Mouse (Mus musculus): ENCODE measurements at regions not wholly inside any gene's neighbourhood (a gene's known extent, or its start where the extent isn't known, plus 50 kb on each side); places are given as distances from the start of the nearest gene placed in this dataset.

- DNase-seq, result no peak
Measured at GRCm38 (mm10) chr1:3012530-3012929, 1795.2 kb upstream of the Gm37988 start.

- no peak for DNase-seq
Measured at GRCm38 (mm10) chr1:3062759-3063158, 1744.9 kb upstream of the Gm37988 start.

- no peak for DNase-seq
Measured at GRCm38 (mm10) chr1:3094375-3094774, 1713.3 kb upstream of the Gm37988 start.

GRCm38 (mm10) chr1:3094910-3095309 is 1712.8 kb upstream of the Gm37988 start:
- no peak for DNase-seq

DNA sequence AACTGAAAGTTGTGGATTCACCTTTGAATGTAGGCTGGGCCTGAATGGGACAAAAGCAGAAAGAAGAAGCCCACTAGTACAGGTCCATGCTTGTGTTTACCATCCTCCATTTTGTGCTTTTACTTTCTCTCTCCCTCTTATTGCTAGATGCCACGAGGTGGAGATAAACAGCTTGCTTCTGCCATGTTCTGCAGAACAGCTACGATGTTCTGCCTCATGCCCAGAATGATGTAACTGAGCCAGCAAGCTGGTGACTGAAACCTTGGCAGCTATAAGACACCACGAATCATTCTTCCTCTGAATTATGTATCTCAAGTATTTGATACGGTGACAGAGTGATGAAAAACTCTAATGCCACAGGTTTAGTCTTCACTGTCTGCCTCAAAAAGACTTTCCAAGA is 1694.1 kb upstream of the Gm37988 start:
- no peak for DNase-seq

DNA sequence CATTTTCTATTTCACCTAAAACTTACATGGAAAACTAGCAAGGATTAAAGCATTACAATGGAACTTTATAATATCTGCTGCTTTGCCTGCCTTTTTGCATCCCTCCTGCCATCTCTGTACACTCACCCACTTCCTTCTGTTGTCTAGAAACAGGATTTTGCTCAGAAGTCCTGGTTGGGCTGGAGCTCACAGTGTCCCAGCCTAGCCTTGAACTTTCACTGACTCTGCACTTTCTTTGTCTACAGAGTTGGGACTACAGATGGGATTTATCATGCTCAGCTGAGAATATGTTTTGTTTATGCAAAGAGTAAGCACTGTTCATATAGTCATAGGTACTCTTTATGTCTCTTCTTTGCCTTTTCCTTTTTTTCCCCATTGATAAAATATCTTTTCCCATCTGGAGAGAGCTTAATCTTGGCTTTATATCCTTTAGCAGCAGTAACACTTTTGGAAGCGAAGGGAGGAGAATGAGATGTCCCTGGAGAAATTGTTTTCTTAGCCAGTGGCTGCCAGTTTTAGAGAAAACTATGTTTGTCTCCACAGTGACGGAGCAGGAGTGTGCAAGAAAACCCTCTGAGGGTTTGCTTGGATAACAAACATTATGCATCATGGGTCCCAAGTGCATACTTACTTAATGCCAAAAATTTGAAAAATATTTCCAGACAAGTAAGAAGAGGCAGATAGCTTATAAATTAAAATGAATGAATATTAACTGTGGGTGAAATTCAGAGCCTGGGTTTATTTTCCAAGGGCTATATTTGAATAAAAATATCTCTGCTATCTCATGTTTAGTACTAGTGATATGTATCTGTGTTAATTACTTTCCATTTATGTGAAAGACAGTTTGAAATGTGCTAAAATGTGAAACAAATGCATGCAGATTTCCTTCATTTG is 1687.9 kb upstream of the Gm37988 start:
- DNase-seq, result peak; percentile 90

GRCm38 (mm10) chr1:3120392-3120690 is 1687.4 kb upstream of the Gm37988 start:
- no peak for DNase-seq

DNA sequence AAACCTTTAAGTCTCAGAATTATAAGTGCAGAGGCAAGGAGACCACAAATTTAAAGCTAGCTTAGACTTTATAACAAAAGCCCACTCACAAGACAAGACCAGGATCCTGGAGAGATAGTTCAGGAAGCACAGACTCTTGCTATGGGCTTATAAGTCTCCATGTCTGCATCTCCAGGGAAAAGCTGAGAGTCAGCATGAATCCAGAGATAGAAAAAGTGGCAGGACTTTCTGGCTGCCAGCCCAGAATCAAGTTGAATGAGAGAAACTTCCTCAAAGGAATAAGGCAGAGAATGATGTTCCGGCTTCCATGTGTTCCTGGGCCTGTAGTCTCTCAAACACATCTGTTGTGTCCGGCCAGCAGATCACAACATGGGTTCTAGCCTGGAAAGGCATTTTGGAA is 1686.4 kb upstream of the Gm37988 start:
- peak; percentile 93 for DNase-seq

GRCm38 (mm10) chr1:3121745-3122144 is 1685.9 kb upstream of the Gm37988 start:
- DNase-seq, result peak; percentile 74
